Comparison of ENCODE assay signal across 30 mouse cellular contexts in genomic region chr12:108926606-108927111, GRCm38 (mm10). TPM values are rescaled to one million over a fixed set of nuclear protein-coding genes. Genes with fewer than 3 reads are reported as not detected.
DNase-seq lines count a peak whose midpoint lies in the region; ATAC-seq and TF ChIP-seq lines count a peak whose summit lies in the region.
"Had no signal": no experiment of that assay in that cellular context is flagged by ENCODE, and none has a peak within 500 bp of the region (broad histone marks: within the 10 kb centered on the region; RNA-seq: fewer than 3 reads in every experiment).

No protein-coding gene starts in this region.

- no peaks in the 10 kb centered on the region for H3K36me3 ChIP-seq in kidney, adult 2 months (ENCODE audit: control insufficient read depth, insufficient read depth, low read length)
- H3K36me3 ChIP-seq in neural tube, embryonic 13.5 days = no peaks in the 10 kb centered on the region
- H3K36me3 ChIP-seq: forebrain, embryonic 10.5 days had no signal

- no peaks in the 10 kb centered on the region for H3K27me3 ChIP-seq in kidney, adult 2 months (replicated peaks; ENCODE audit: control insufficient read depth, insufficient read depth, low read length)
- no peaks in the 10 kb centered on the region for H3K27me3 ChIP-seq in neural tube, embryonic 13.5 days
- H3K27me3 ChIP-seq: CH12.LX had no signal

- WGBS in kidney, adult 2 months = 67% methylated on average over 9 of the region's 11 CpGs
- WGBS in neural tube, embryonic 13.5 days = 35% methylated on average over 9 of the region's 11 CpGs

- no peak for ATAC-seq in neural tube, embryonic 13.5 days (ENCODE audit: low read depth)
- ATAC-seq: intestine, embryonic 16.5 days had no signal

- peak; percentile 34 for DNase-seq in embryo, embryonic 11 days
- DNase-seq in embryo, embryonic 10.5 days (ENCODE audit: low spot score) = no peak
- no peak for DNase-seq in kidney, adult 2 months
- DNase-seq in kidney, adult 18-20 months = no peak
- no peak for DNase-seq in neural tube, embryonic 10.5 days (ENCODE audit: extremely low spot score, low spot score)
- no peak for DNase-seq in thymus, postnatal 4 days
- DNase-seq in ovary, adult 18-20 months (ENCODE audit: low spot score) = no peak
- DNase-seq: adrenal gland, adult 8-10 months; cerebellum, adult 8-10 months; cerebellum, postnatal 36 days; gastrocnemius, postnatal 14 days; heart, postnatal 14 days; kidney, postnatal 14 days; layer of hippocampus, adult 9-11 months; liver; lung, adult 2 months; lung, postnatal 10 days; right cerebral cortex, adult 18-20 months; right cerebral cortex, postnatal 4 days; thymus, adult 18-20 months; thymus, postnatal 25 days had no signal

- no peak overlapping the region for H3K4me3 ChIP-seq in kidney, adult 2 months (ENCODE audit: insufficient read depth, low read depth, low read length)
- H3K4me3 ChIP-seq in neural tube, embryonic 13.5 days = no peak overlapping the region
- H3K4me3 ChIP-seq: embryonic facial prominence, embryonic 13.5 days; forebrain, embryonic 10.5 days; myocyte had no signal

- H3K9me3 ChIP-seq in neural tube, embryonic 13.5 days = no peaks in the 10 kb centered on the region
- H3K9me3 ChIP-seq: embryonic facial prominence, embryonic 13.5 days; forebrain, embryonic 10.5 days had no signal

- H3K4me2 ChIP-seq in neural tube, embryonic 13.5 days = no peak overlapping the region
- H3K4me2 ChIP-seq: embryonic facial prominence, embryonic 13.5 days had no signal

- TF ChIP-seq POLR2A in kidney, adult 2 months (IDR thresholded peaks at IDR 0.05; ENCODE audit: low read depth, low read length) = no peak

- no peak for TF ChIP-seq CTCF in kidney, adult 2 months (conservative IDR thresholded peaks at IDR 0.05; ENCODE audit: insufficient read depth, insufficient read length, low read depth, low read length)

- H3K9ac ChIP-seq in neural tube, embryonic 13.5 days = no peak overlapping the region
- H3K9ac ChIP-seq: embryonic facial prominence, embryonic 13.5 days; liver, embryonic 14.5 days had no signal

- H3K4me1 ChIP-seq in kidney, adult 2 months (ENCODE audit: control insufficient read depth, insufficient read depth, low read length) = 0 out of 2 replicates have a peak, but pooled peaks cover 3% of the 10 kb centered on the region
- peaks cover 42% of the 10 kb centered on the region for H3K4me1 ChIP-seq in neural tube, embryonic 13.5 days (replicated peaks)

- H3K27ac ChIP-seq in kidney, adult 2 months (ENCODE audit: insufficient read depth, low read depth, low read length) = peak overlapping the region; percentile 24; the same call in 1 of the 2 replicates
- peak overlapping the region; percentile 65 for H3K27ac ChIP-seq in neural tube, embryonic 13.5 days (replicated peaks)
- H3K27ac ChIP-seq: embryonic facial prominence, embryonic 13.5 days; forebrain, embryonic 10.5 days; liver, embryonic 14.5 days; macrophage; stomach, postnatal 0 days had no signal

RNA-seq across cellular contexts. Expression of gene Wars, which starts 32.7 kb away (rescaled TPM):
- 54.4 and 57.2 TPM in 2 replicates for polyA plus RNA-seq in kidney, adult 2 months (2012; rRNA removed)
- 108 and 109 TPM in 2 replicates for polyA plus RNA-seq in neural tube, embryonic 13.5 days (2015; fragmentation: Nextera tagmentation; extraction: Ambion mirVana)

RNA-seq across cellular contexts. Expression of gene Wdr25, which starts 33.2 kb away (rescaled TPM):
- polyA plus RNA-seq in kidney, adult 2 months (2012; rRNA removed) = 19.5 and 21.3 TPM in 2 replicates
- polyA plus RNA-seq in neural tube, embryonic 13.5 days (2015; fragmentation: Nextera tagmentation; extraction: Ambion mirVana) = 6.5 and 7.4 TPM in 2 replicates
